Mouse (Mus musculus) spleen, adult 2 months (tissue): ENCODE data around the gene Otop2.

Source experiments
- CTCF ChIP-seq: fragments of 200-500 bp; IDR thresholded peaks from 2 replicates; pipeline ENCODE4 v1.5.1; 2011; ENCODE audit warnings: mild to moderate bottlenecking, inconsistent platforms; ENCODE audit not compliant: insufficient read depth, insufficient read length, insufficient replicate concordance; ENCODE audit errors: extremely low read depth
- POLR2A ChIP-seq: fragments of 200-500 bp; IDR thresholded peaks from 2 replicates; pipeline ENCODE4 v1.6.1; 2011; ENCODE audit warnings: low read depth, low read length, inconsistent platforms

- TF ChIP-seq CTCF (no peak), POLR2A (no peak)
These were observed 57.2 kb downstream of the Otop2 start for GRCm38 (mm10) chr11:115364136-115364535.
